Comparison of ENCODE assay signal across 26 mouse cellular contexts in the genomic region with DNA sequence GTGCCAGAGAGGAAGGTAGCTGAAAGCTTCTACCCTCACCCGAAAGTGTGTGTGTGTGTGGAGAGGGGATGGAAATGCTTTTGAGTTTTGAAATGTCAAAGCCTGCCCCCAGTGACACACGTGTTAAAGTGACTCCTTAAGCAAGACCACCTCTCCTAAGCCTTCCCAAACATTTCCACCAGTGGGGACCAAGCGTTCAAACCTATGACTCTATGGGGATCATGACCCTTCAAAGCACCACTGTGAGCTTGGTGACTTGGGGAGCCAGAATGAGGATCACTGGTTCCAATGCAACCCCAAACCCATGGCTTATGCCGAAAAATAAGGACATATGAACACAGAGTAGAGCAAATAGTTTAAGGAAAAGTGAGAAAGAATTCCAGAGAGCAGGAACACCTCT. TPM values are rescaled to one million over a fixed set of nuclear protein-coding genes. Genes with fewer than 3 reads are reported as not detected.
DNase-seq lines count a peak whose midpoint lies in the region; ATAC-seq and TF ChIP-seq lines count a peak whose summit lies in the region.
"Had no signal": no experiment of that assay in that cellular context is flagged by ENCODE, and none has a peak within 500 bp of the region (broad histone marks: within the 10 kb centered on the region; RNA-seq: fewer than 3 reads in every experiment).

No protein-coding gene starts in this region.

- no peak overlapping the region for H3K4me2 ChIP-seq in liver, embryonic 11.5 days
- no peak overlapping the region for H3K4me2 ChIP-seq in lung, embryonic 15.5 days
- no peak overlapping the region for H3K4me2 ChIP-seq in lung, postnatal 0 days (replicated peaks; ENCODE audit: low read depth, low read length)
- H3K4me2 ChIP-seq: forebrain, embryonic 13.5 days; heart, embryonic 11.5 days; hindbrain, embryonic 13.5 days had no signal

- intact Hi-C loops in heart, adult 2 months (cut with DNase I): no loop called here

- no peak for ATAC-seq in liver, embryonic 11.5 days (replicated peaks; ENCODE audit: low FRiP score)
- ATAC-seq in lung, embryonic 15.5 days (ENCODE audit: borderline replicate concordance, extremely low read depth, low FRiP score, low TSS enrichment): no peak
- ATAC-seq in lung, postnatal 0 days: no peak
- ATAC-seq: forebrain, embryonic 13.5 days; forebrain, embryonic 16.5 days; hindbrain, embryonic 16.5 days; Patski had no signal

- no peak overlapping the region for H3K9ac ChIP-seq in heart, adult 2 months (ENCODE audit: low read depth, low read length)
- H3K9ac ChIP-seq in liver, adult 2 months (ENCODE audit: low read depth, low read length): no peak overlapping the region
- H3K9ac ChIP-seq in liver, embryonic 11.5 days (ENCODE audit: low read depth, low read length): no peak overlapping the region
- H3K9ac ChIP-seq in lung, embryonic 15.5 days: no peak overlapping the region
- no peak overlapping the region for H3K9ac ChIP-seq in lung, postnatal 0 days (replicated peaks; ENCODE audit: low read depth)
- H3K9ac ChIP-seq: forebrain, embryonic 13.5 days; hindbrain, embryonic 13.5 days had no signal

- TF ChIP-seq POLR2A in heart, adult 2 months (IDR thresholded peaks at IDR 0.05; ENCODE audit: insufficient read depth, low read depth, low read length): no peak
- TF ChIP-seq POLR2A in liver, adult 2 months (IDR thresholded peaks at IDR 0.05; ENCODE audit: extremely low read depth, insufficient read depth, low read length): no peak

- H3K4me1 ChIP-seq in heart, embryonic 10.5 days: 0 out of 2 replicates have a peak, but pooled peaks cover 3% of the 10 kb centered on the region
- no peaks in the 10 kb centered on the region for H3K4me1 ChIP-seq in heart, adult 2 months (ENCODE audit: control insufficient read depth, insufficient read depth, low read length)
- H3K4me1 ChIP-seq in liver, adult 2 months (ENCODE audit: control insufficient read depth, insufficient read depth, low read length): peaks cover 58% of the 10 kb centered on the region
- H3K4me1 ChIP-seq in liver, embryonic 11.5 days (replicated peaks; ENCODE audit: control insufficient read depth, insufficient read depth, low read length): no peaks in the 10 kb centered on the region
- H3K4me1 ChIP-seq in lung, embryonic 15.5 days: peaks cover 15% of the 10 kb centered on the region
- H3K4me1 ChIP-seq in lung, postnatal 0 days (ENCODE audit: insufficient read depth, low read depth, low read length): peaks cover 3% of the 10 kb centered on the region; the same call in 1 of the 2 replicates
- H3K4me1 ChIP-seq: forebrain, embryonic 10.5 days; hindbrain, embryonic 10.5 days had no signal

- no peaks in the 10 kb centered on the region for H3K9me3 ChIP-seq in heart, embryonic 10.5 days
- H3K9me3 ChIP-seq in liver, embryonic 11.5 days (ENCODE audit: control insufficient read depth, low read length): no peaks in the 10 kb centered on the region
- no peaks in the 10 kb centered on the region for H3K9me3 ChIP-seq in lung, embryonic 15.5 days
- H3K9me3 ChIP-seq in lung, postnatal 0 days (ENCODE audit: low read length): no peaks in the 10 kb centered on the region
- H3K9me3 ChIP-seq: forebrain, embryonic 10.5 days; forebrain, embryonic 13.5 days; hindbrain, embryonic 10.5 days; hindbrain, embryonic 13.5 days had no signal

- 88% methylated on average over 4 of the region's 4 CpGs for WGBS in heart, embryonic 10.5 days
- WGBS in heart, adult 2 months: 86% methylated on average over 4 of the region's 4 CpGs
- 93% methylated on average over 4 of the region's 4 CpGs for WGBS in liver, adult 2 months
- WGBS in liver, embryonic 11.5 days: 80% methylated on average over 4 of the region's 4 CpGs
- WGBS in lung, embryonic 15.5 days: 89% methylated on average over 4 of the region's 4 CpGs
- WGBS in lung, postnatal 0 days: 84% methylated on average over 4 of the region's 4 CpGs

- H3K79me2 ChIP-seq in heart, adult 2 months (replicated peaks; ENCODE audit: control insufficient read depth, insufficient read depth, low read length): no peaks in the 10 kb centered on the region
- no peaks in the 10 kb centered on the region; the same call in 1 of the 2 replicates for H3K79me2 ChIP-seq in liver, adult 2 months (ENCODE audit: control insufficient read depth, insufficient read depth, low read length)

- no peak overlapping the region for H3K27ac ChIP-seq in heart, embryonic 10.5 days
- no peak overlapping the region for H3K27ac ChIP-seq in heart, adult 2 months
- peak overlapping the region; percentile 43 for H3K27ac ChIP-seq in liver, adult 2 months (replicated peaks; ENCODE audit: insufficient read depth, low read depth, low read length)
- no peak overlapping the region for H3K27ac ChIP-seq in liver, embryonic 11.5 days (ENCODE audit: low read depth, low read length)
- peak overlapping the region; percentile 24; the same call in 1 of the 2 replicates for H3K27ac ChIP-seq in lung, embryonic 15.5 days
- no peak overlapping the region for H3K27ac ChIP-seq in lung, postnatal 0 days (ENCODE audit: low read length)
- H3K27ac ChIP-seq: forebrain, embryonic 10.5 days; forebrain, embryonic 13.5 days; gastrocnemius, adult 2 months; hindbrain, embryonic 10.5 days; hindbrain, embryonic 13.5 days had no signal

- H3K27me3 ChIP-seq in heart, embryonic 10.5 days (ENCODE audit: insufficient read depth, poor library complexity, severe bottlenecking): no peaks in the 10 kb centered on the region
- H3K27me3 ChIP-seq in heart, adult 2 months (ENCODE audit: control insufficient read depth, insufficient read depth, low read length): no peaks in the 10 kb centered on the region
- H3K27me3 ChIP-seq in liver, adult 2 months (ENCODE audit: control insufficient read depth, insufficient read depth, low read length): no peaks in the 10 kb centered on the region
- H3K27me3 ChIP-seq in liver, embryonic 11.5 days (replicated peaks; ENCODE audit: control insufficient read depth, insufficient read depth, low read length): no peaks in the 10 kb centered on the region
- no peaks in the 10 kb centered on the region for H3K27me3 ChIP-seq in lung, embryonic 15.5 days
- H3K27me3 ChIP-seq in lung, postnatal 0 days (replicated peaks; ENCODE audit: insufficient read depth, low read length): no peaks in the 10 kb centered on the region
- H3K27me3 ChIP-seq: CH12.LX; forebrain, embryonic 13.5 days; Patski had no signal

- no peaks in the 10 kb centered on the region for H3K36me3 ChIP-seq in heart, embryonic 10.5 days
- H3K36me3 ChIP-seq in heart, adult 2 months (ENCODE audit: control insufficient read depth, insufficient read depth, low read length): no peaks in the 10 kb centered on the region
- H3K36me3 ChIP-seq in liver, adult 2 months (ENCODE audit: control insufficient read depth, insufficient read depth, low read length): no peaks in the 10 kb centered on the region
- H3K36me3 ChIP-seq in liver, embryonic 11.5 days (ENCODE audit: control insufficient read depth, insufficient read depth, low read length): no peaks in the 10 kb centered on the region
- H3K36me3 ChIP-seq in lung, embryonic 15.5 days: no peaks in the 10 kb centered on the region
- no peaks in the 10 kb centered on the region for H3K36me3 ChIP-seq in lung, postnatal 0 days (ENCODE audit: insufficient read depth, low read length)
- H3K36me3 ChIP-seq: forebrain, embryonic 10.5 days; hindbrain, embryonic 10.5 days; hindbrain, embryonic 13.5 days had no signal

- peak; percentile 51 for DNase-seq in heart, embryonic 10.5 days (ENCODE audit: low spot score)
- DNase-seq in heart, adult 2 months: no peak
- DNase-seq in liver, adult 2 months (ENCODE audit: extremely low read depth, low read depth, low spot score): no peak
- no peak for DNase-seq in liver, embryonic 11.5 days (ENCODE audit: low spot score)
- DNase-seq in lung, postnatal 0 days (ENCODE audit: low spot score): no peak
- no peak for DNase-seq in frontal cortex, postnatal 25 days (ENCODE audit: low spot score in 2 of 2)
- DNase-seq: adrenal gland, postnatal 10 days; adrenal gland, postnatal 36 days; B cell, adult 2 months; cerebellum, adult 18-20 months; cerebellum, adult 9-10 months; cerebellum, postnatal 14 days; gastrocnemius, adult 2 months; gastrocnemius, postnatal 14 days; heart, adult 18-20 months; heart, postnatal 36 days had no signal

- no peak for TF ChIP-seq CTCF in heart, adult 2 months (IDR thresholded peaks at IDR 0.05)
- no peak for TF ChIP-seq CTCF in liver, adult 2 months (IDR thresholded peaks at IDR 0.05; ENCODE audit: low read depth, low read length)
- TF ChIP-seq CTCF in lung, postnatal 0 days (IDR thresholded peaks at IDR 0.05): no peak

- H3K4me3 ChIP-seq in heart, embryonic 10.5 days: no peak overlapping the region
- H3K4me3 ChIP-seq in heart, adult 2 months: no peak overlapping the region
- H3K4me3 ChIP-seq in liver, adult 2 months (ENCODE audit: insufficient read depth, low read depth, low read length): no peak overlapping the region
- H3K4me3 ChIP-seq in liver, embryonic 11.5 days (ENCODE audit: low read depth, low read length): no peak overlapping the region
- no peak overlapping the region for H3K4me3 ChIP-seq in lung, embryonic 15.5 days
- H3K4me3 ChIP-seq in lung, postnatal 0 days (ENCODE audit: low read depth, low read length): no peak overlapping the region
- H3K4me3 ChIP-seq: forebrain, embryonic 10.5 days; forebrain, embryonic 13.5 days; gastrocnemius, adult 2 months; hindbrain, embryonic 10.5 days; hindbrain, embryonic 13.5 days had no signal

- no peak for TF ChIP-seq EP300 in heart, adult 2 months (IDR thresholded peaks at IDR 0.05; ENCODE audit: insufficient read depth, low read depth, low read length)
- TF ChIP-seq EP300 in lung, postnatal 0 days (IDR thresholded peaks at IDR 0.05): no peak

RNA-seq across cellular contexts. Expression of a gene that starts 6.3 kb away (rescaled TPM):
- 26.2 and 28.5 TPM in 2 replicates for polyA plus RNA-seq in heart, embryonic 10.5 days (2016; fragmentation: Nextera tagmentation; extraction: Ambion mirVana)
- 1 to 10 TPM; 4.0 to 4.4 TPM for total RNA-seq in heart, adult 2 months (2021)
- polyA plus RNA-seq in heart, adult 2 months (2012; rRNA removed): 2.2 and 3.1 TPM in 2 replicates
- 43.4 and 63.1 TPM in 2 replicates for total RNA-seq in liver, adult 2 months (2014; rRNA removed)
- polyA plus RNA-seq in liver, adult 2 months (2012; rRNA removed): 18.5 and 22.0 TPM in 2 replicates
- 13.9 and 14.5 TPM in 2 replicates for polyA plus RNA-seq in liver, embryonic 11.5 days (2014; fragmentation: Nextera tagmentation; extraction: Ambion mirVana)
- polyA plus RNA-seq in lung, embryonic 15.5 days (2015; fragmentation: Nextera tagmentation; extraction: Ambion mirVana): 10.8 and 11.6 TPM in 2 replicates
- 11.0 and 11.5 TPM in 2 replicates for polyA plus RNA-seq in lung, postnatal 0 days (2015; fragmentation: Nextera tagmentation; extraction: Ambion mirVana)

RNA-seq across cellular contexts. Expression of a gene that starts 33.7 kb away (rescaled TPM):
- polyA plus RNA-seq in heart, embryonic 10.5 days (2016; fragmentation: Nextera tagmentation; extraction: Ambion mirVana): 13.6 and 14.1 TPM in 2 replicates
- total RNA-seq in heart, adult 2 months (2021): 10 to 100 TPM; 14.7 to 18.3 TPM
- polyA plus RNA-seq in heart, adult 2 months (2012; rRNA removed): 5.4 and 11.4 TPM in 2 replicates
- 0.07 and 0.09 TPM in 2 replicates for total RNA-seq in liver, adult 2 months (2014; rRNA removed)
- 0.05 TPM in 1 of 2 replicates, not detected in the other for polyA plus RNA-seq in liver, adult 2 months (2012; rRNA removed)
- polyA plus RNA-seq in liver, embryonic 11.5 days (2014; fragmentation: Nextera tagmentation; extraction: Ambion mirVana): 1.3 and 1.5 TPM in 2 replicates
- 22.4 and 26.6 TPM in 2 replicates for polyA plus RNA-seq in lung, embryonic 15.5 days (2015; fragmentation: Nextera tagmentation; extraction: Ambion mirVana)
- polyA plus RNA-seq in lung, postnatal 0 days (2015; fragmentation: Nextera tagmentation; extraction: Ambion mirVana): 266 and 283 TPM in 2 replicates
- polyA plus RNA-seq: Patski had no signal

Comparison
In these comparisons a context has a peak if more than half of its experiments do, and no peak if none do; other contexts are left out.
1. H3K27ac ChIP-seq: peak in liver, adult 2 months (single experiment) and lung, embryonic 15.5 days (single experiment); none in heart, embryonic 10.5 days (single experiment), heart, adult 2 months (single experiment), liver, embryonic 11.5 days (single experiment) and lung, postnatal 0 days (single experiment).